Mouse (Mus musculus) heart, embryonic 12.5 days (tissue): ENCODE data around the gene Tysnd1. TPM values are rescaled to one million over a fixed set of nuclear protein-coding genes. Genes with fewer than 3 reads are reported as not detected.

Experiments used
- ATAC-seq: fragments of 200-750 bp; cut with Nextera tagmentation; 2 replicates; pipeline ENCODE4 v1.8.0; 2017; ENCODE audit warnings: moderate TSS enrichment, moderate library complexity; ENCODE audit not compliant: insufficient number of reproducible peaks, low FRiP score
- H3K27ac ChIP-seq: fragments of 300-500 bp; sonication (generic); 2 replicates; pipeline ENCODE4 v1.5.1; 2016; ENCODE audit warnings: mild to moderate bottlenecking, moderate library complexity; ENCODE audit not compliant: poor library complexity, severe bottlenecking
- H3K27me3 ChIP-seq: fragments of 300-500 bp; sonication (generic); replicated peaks from 2 replicates; pipeline ENCODE4 v1.6.1; 2016; ENCODE audit warnings: mild to moderate bottlenecking, moderate library complexity
- H3K36me3 ChIP-seq: fragments of 300-500 bp; sonication (generic); 2 replicates; pipeline ENCODE4 v1.6.1; 2016; ENCODE audit warnings: mild to moderate bottlenecking, moderate library complexity
- H3K4me1 ChIP-seq: fragments of 300-500 bp; sonication (generic); replicated peaks from 2 replicates; pipeline ENCODE4 v1.6.1; 2016; ENCODE audit warnings: mild to moderate bottlenecking
- H3K4me2 ChIP-seq: fragments of 300-500 bp; sonication (generic); 2 replicates; pipeline ENCODE4 v1.6.1; 2016; ENCODE audit warnings: mild to moderate bottlenecking, moderate library complexity
- H3K4me3 ChIP-seq: fragments of 300-500 bp; sonication (generic); 2 replicates; pipeline ENCODE4 v1.5.1; 2016; ENCODE audit warnings: mild to moderate bottlenecking
- H3K9ac ChIP-seq: fragments of 300-500 bp; sonication (generic); 2 replicates; pipeline ENCODE4 v1.6.1; 2016; ENCODE audit warnings: mild to moderate bottlenecking, moderate library complexity
- H3K9me3 ChIP-seq: fragments of 300-500 bp; sonication (generic); replicated peaks from 2 replicates; pipeline ENCODE4 v1.6.1; 2016; ENCODE audit warnings: mild to moderate bottlenecking, moderate library complexity
- WGBS: fragments of 180-500 bp; shearing (Covaris S2); methylation state at CpG from one replicate; pipeline ENCODE4 v1.1.7; 2016; 5-methylcytosine and 5-hydroxymethylcytosine counted together
- polyA plus RNA-seq: library from polyadenylated mRNA; unstranded; fragments of >200 nt; fragmentation: Nextera tagmentation; extraction: Ambion mirVana; gene quantifications from 2 replicates; pipeline ENCODE4 v1.2.1, GENCODE M21; 2016

Gene Tysnd1
- polyA plus RNA-seq = 31.0 and 32.1 TPM in 2 replicates

- H3K27ac ChIP-seq = no peak within 1 kb of the TSS
These were observed at the start of gene Tysnd1 for GRCm38 (mm10) chr10:61694870-61695670. TSS of gene Tysnd1 (plus strand) at chr10:61695514.

GRCm38 (mm10) chr10:61646557-61646956 lies 48.8 kb upstream of the Tysnd1 start:
- no peak for ATAC-seq
- H3K36me3 ChIP-seq = peaks cover 7% of the 10 kb centered on the region; the same call in 1 of the 2 replicates
- no peak overlapping the region for H3K4me2 ChIP-seq
- no peak overlapping the region for H3K9ac ChIP-seq
- H3K27me3 ChIP-seq = no peaks in the 10 kb centered on the region
- peaks cover 11% of the 10 kb centered on the region for H3K4me1 ChIP-seq
- H3K27ac ChIP-seq = no peak overlapping the region
- 60% methylated on average over 7 of the region's 7 CpGs for WGBS
- H3K9me3 ChIP-seq = no peaks in the 10 kb centered on the region
- no peak overlapping the region for H3K4me3 ChIP-seq

More at GRCm38 (mm10) chr10:61694870-61695670, at the start of gene Tysnd1:
- peak within 1 kb of the TSS; percentile 100 for H3K4me2 ChIP-seq
- under 1% methylated on average over 42 of the region's 42 CpGs for WGBS
- H3K27me3 ChIP-seq = no peaks in the 10 kb centered on the region
- peaks cover 57% of the 10 kb centered on the region for H3K36me3 ChIP-seq
- peaks cover 21% of the 10 kb centered on the region for H3K4me1 ChIP-seq
- H3K9me3 ChIP-seq = no peaks in the 10 kb centered on the region
- ATAC-seq = peak; percentile 97
- peak within 1 kb of the TSS; percentile 97 for H3K4me3 ChIP-seq
- peak within 1 kb of the TSS; percentile 94 for H3K9ac ChIP-seq

- WGBS = 2% methylated on average over 50 of the region's 50 CpGs
- peak within 1 kb of the TSS; percentile 79 for H3K4me2 ChIP-seq
- peak within 1 kb of the TSS; percentile 83 for H3K27ac ChIP-seq
- peak; percentile 96 for ATAC-seq
- peak within 1 kb of the TSS; percentile 89 for H3K9ac ChIP-seq
- H3K4me3 ChIP-seq = peak within 1 kb of the TSS; percentile 87
- H3K4me1 ChIP-seq = peaks cover 11% of the 10 kb centered on the region
- no peaks in the 10 kb centered on the region for H3K9me3 ChIP-seq
- H3K27me3 ChIP-seq = no peaks in the 10 kb centered on the region
- H3K36me3 ChIP-seq = peaks cover 17% of the 10 kb centered on the region
These were observed 47.3 kb upstream of the Tysnd1 start, which contains the start of gene Ppa1 for GRCm38 (mm10) chr10:61647790-61648736. TSS of gene Ppa1 (plus strand) at chr10:61648552.

GRCm38 (mm10) chr10:61648737-61649645 lies 46.3 kb upstream of the Tysnd1 start:
- Histone ChIP-seq H3K9ac (peak overlapping the region; percentile 89), H3K27ac (peak overlapping the region; percentile 83), H3K4me3 (peak overlapping the region; percentile 87), H3K27me3 (no peaks in the 10 kb centered on the region), H3K36me3 (peaks cover 19% of the 10 kb centered on the region), H3K4me2 (peak overlapping the region; percentile 79), H3K4me1 (peaks cover 11% of the 10 kb centered on the region), H3K9me3 (no peaks in the 10 kb centered on the region)
- peak; percentile 73 for ATAC-seq
- WGBS = 1% methylated on average over 43 of the region's 49 CpGs

- Histone ChIP-seq H3K4me3 (no peak overlapping the region), H3K27ac (no peak overlapping the region), H3K9me3 (no peaks in the 10 kb centered on the region), H3K4me1 (peaks cover 4% of the 10 kb centered on the region), H3K9ac (no peak overlapping the region), H3K27me3 (no peaks in the 10 kb centered on the region), H3K4me2 (no peak overlapping the region), H3K36me3 (peaks cover 30% of the 10 kb centered on the region)
- WGBS = 86% methylated on average over 4 of the region's 4 CpGs
- no peak for ATAC-seq
These were observed 41.2 kb upstream of the Tysnd1 start for GRCm38 (mm10) chr10:61654105-61654504.

GRCm38 (mm10) chr10:61654691-61655090 lies 40.6 kb upstream of the Tysnd1 start:
- Histone ChIP-seq H3K36me3 (peaks cover 36% of the 10 kb centered on the region), H3K9ac (no peak overlapping the region), H3K4me3 (no peak overlapping the region), H3K27ac (no peak overlapping the region), H3K4me2 (no peak overlapping the region), H3K9me3 (no peaks in the 10 kb centered on the region), H3K27me3 (no peaks in the 10 kb centered on the region), H3K4me1 (no peaks in the 10 kb centered on the region)
- WGBS = 86% methylated on average over 7 of the region's 7 CpGs
- ATAC-seq = no peak

GRCm38 (mm10) chr10:61655188-61655587 lies 40.1 kb upstream of the Tysnd1 start:
- Histone ChIP-seq H3K27ac (no peak overlapping the region), H3K4me2 (no peak overlapping the region), H3K9ac (no peak overlapping the region), H3K4me1 (no peaks in the 10 kb centered on the region), H3K27me3 (no peaks in the 10 kb centered on the region), H3K9me3 (no peaks in the 10 kb centered on the region), H3K4me3 (no peak overlapping the region), H3K36me3 (peaks cover 40% of the 10 kb centered on the region)
- 87% methylated on average over 3 of the region's 3 CpGs for WGBS
- ATAC-seq = no peak

GRCm38 (mm10) chr10:61656928-61657882 lies 38.1 kb upstream of the Tysnd1 start:
- H3K27me3 ChIP-seq = no peaks in the 10 kb centered on the region
- peaks cover under 1% of the 10 kb centered on the region; the same call in 1 of the 2 replicates for H3K4me1 ChIP-seq
- H3K4me3 ChIP-seq = no peak overlapping the region
- no peaks in the 10 kb centered on the region for H3K9me3 ChIP-seq
- 87% methylated on average over 18 of the region's 18 CpGs for WGBS
- no peak overlapping the region for H3K9ac ChIP-seq
- no peak overlapping the region for H3K4me2 ChIP-seq
- ATAC-seq = no peak
- H3K27ac ChIP-seq = no peak overlapping the region
- peaks cover 44% of the 10 kb centered on the region for H3K36me3 ChIP-seq

- H3K4me3 ChIP-seq = no peak overlapping the region
- peaks cover 8% of the 10 kb centered on the region for H3K4me1 ChIP-seq
- H3K36me3 ChIP-seq = peaks cover 45% of the 10 kb centered on the region
- no peak overlapping the region for H3K27ac ChIP-seq
- H3K27me3 ChIP-seq = no peaks in the 10 kb centered on the region
- 25% methylated on average over 4 of the region's 4 CpGs for WGBS
- ATAC-seq = no peak
- H3K9ac ChIP-seq = no peak overlapping the region
- H3K4me2 ChIP-seq = no peak overlapping the region
- no peaks in the 10 kb centered on the region for H3K9me3 ChIP-seq
These were observed 37.3 kb upstream of the Tysnd1 start for GRCm38 (mm10) chr10:61657985-61658384.
